Mouse (Mus musculus) brain, embryonic 14.5 days (tissue): ENCODE results near the gene Zfp933.
A peak's percentile ranks its signal among the peaks of the same experiment; 100 is the strongest.

Experiments
- CTCF ChIP-seq: fragments of 200-500 bp; IDR thresholded peaks from 2 replicates; pipeline ENCODE4 v1.5.1; 2012; ENCODE audit warnings: inconsistent platforms, mild to moderate bottlenecking, moderate library complexity, borderline replicate concordance; ENCODE audit not compliant: insufficient read depth, insufficient read length; ENCODE audit errors: extremely low read depth
- POLR2A ChIP-seq: fragments of 200-500 bp; IDR thresholded peaks from 2 replicates; pipeline ENCODE4 v1.6.1; 2012; ENCODE audit warnings: mild to moderate bottlenecking, inconsistent platforms, borderline replicate concordance; ENCODE audit not compliant: poor library complexity, insufficient read depth, insufficient read length, severe bottlenecking; ENCODE audit errors: extremely low read depth

DNA sequence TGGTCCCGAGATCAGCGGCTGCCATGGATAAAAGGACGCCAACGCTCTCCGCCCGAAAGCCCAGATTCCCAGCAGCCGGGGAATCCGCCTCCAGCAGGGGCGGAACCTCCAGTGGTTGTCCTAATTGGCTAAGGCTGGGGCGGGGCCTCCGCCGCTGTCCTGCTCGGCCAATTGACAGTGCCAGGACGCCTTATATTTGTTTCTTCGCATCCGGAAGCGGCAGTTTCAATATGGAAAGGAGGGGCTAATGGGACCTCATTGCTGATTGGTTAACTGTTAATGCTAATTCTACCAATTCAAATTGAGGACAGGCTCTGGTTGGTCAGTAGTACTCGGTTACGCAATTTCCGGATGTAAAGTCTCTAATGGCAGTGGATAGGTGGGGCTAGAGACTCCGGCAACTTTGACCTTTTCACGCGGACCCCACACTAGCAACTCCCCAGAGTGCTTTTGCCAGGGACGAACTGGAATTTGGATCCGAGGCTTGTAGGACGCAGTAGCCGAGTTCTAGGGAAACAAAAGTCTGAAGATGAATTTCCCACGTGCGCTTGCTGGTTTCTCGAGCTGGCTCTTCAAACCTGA lies 20.4 kb upstream of the Zfp933 start, which contains the start of the genes Miip and Fv1:
- TF ChIP-seq CTCF (0 out of 2 replicates have a peak, but pooled peaks have one; percentile 5), POLR2A (peak; percentile 49; the same call in 1 of the 2 replicates)
